Mouse (Mus musculus) heart, postnatal 14 days (tissue): ENCODE results near the gene Cenpp. TPM values are rescaled to one million over a fixed set of nuclear protein-coding genes. Genes with fewer than 3 reads are reported as not detected.
A peak's percentile ranks its signal among the peaks of the same experiment; 100 is the strongest.

ENCODE experiments used
- DNase-seq, 2 experiments: peaks; one replicate each; pipeline ENCODE4 v3.0.0; 2021 to 2022
- intact Hi-C: fragments of 180-260 bp; cut with DNase I; formaldehyde crosslinking; loops from one replicate; pipeline ENCODE4 v1.15.1; 2025
- long read RNA-seq, 2 experiments: library from polyadenylated mRNA; stranded (forward); transcript quantifications; one replicate each; pipeline ENCODE4 v2.0.0; 2021
- total RNA-seq, 2 experiments: library from RNA; stranded (reverse); gene quantifications; 2 replicates each; pipeline ENCODE4 v1.2.3; 2021

Gene Cenpp
- 1 to 10 TPM; 2.5 to 3.2 TPM for total RNA-seq
- long read RNA-seq, experiment 1, partial matches to known transcripts, result 0 of 4 reads
- long read RNA-seq, experiment 1, other reads (novel, unspliced or antisense), result 2 of 4 reads
- long read RNA-seq, experiment 2, partial matches to known transcripts, result 1 of 4 reads
- long read RNA-seq, experiment 2, other reads (novel, unspliced or antisense), result 2 of 4 reads

- intact Hi-C loops, result loop anchor here (10.0 kb wide), 1 partner anchor 438 kb away; the partner anchor contains the start of gene Card19
- peak; percentile 99 to 100 for DNase-seq
These were observed at the start of gene Cenpp, which contains the start of gene Nol8 for GRCm38 (mm10) chr13:49652481-49653179. TSS of gene Cenpp (minus strand) at chr13:49652785. TSS of gene Nol8 (plus strand) at chr13:49653078.

GRCm38 (mm10) chr13:49691056-49691455 lies 38.5 kb upstream of the Cenpp start:
- intact Hi-C loops, result no loop called here
- no peak for DNase-seq

DNA sequence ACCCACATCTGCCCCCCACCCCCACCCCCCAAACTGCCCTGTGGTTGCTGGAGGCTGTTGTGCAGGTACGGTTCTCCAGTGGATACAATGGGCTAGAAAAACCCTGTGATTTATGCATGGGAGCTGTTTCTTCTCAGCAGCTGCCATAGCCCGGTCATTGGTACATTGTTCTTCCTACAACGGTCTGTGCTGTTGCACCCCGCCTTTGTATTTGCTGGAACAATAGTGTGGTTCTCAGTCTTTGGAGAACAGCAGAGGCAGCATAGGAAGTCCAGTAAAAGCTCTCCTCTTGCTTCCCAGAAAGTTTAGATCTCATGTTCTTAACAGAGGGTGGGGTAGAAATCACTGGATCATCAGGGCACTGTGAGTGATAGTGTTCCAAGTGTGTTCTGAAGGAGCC lies 31.7 kb upstream of the Cenpp start:
- intact Hi-C loops, result no loop called here
- no peak for DNase-seq

DNA sequence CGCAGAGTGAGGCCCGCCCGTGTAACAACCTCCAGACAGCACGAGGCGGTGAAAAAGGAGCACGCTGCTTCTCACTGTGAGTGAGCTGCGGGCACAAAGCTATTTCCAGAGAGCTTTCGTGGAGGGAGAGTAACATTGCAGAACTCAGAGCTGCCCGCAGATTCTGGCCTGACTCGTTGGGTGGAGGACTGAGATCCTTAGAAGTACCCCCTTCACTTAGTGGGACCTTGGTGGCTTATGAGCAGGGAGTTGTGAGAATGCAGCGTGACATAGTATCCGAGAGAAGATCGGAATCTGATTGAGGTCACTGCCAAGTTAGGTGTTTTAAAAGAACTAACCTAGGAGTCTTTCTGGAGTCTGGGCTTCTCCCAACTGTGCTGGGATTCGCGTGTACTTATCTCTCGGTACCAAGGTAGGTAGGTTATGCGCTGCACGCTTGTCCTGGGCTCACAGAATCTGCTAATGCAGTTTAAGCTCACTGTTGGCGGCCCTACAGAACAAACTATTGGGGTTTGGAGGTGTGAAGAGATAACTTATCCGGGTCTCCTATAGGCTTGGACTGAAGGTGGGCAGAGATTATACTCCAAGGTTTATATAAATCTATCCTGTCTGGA lies 29.8 kb upstream of the Cenpp start:
- intact Hi-C loops, result no loop called here
- peak in 1 of 2 experiments; percentile 3 for DNase-seq

DNA sequence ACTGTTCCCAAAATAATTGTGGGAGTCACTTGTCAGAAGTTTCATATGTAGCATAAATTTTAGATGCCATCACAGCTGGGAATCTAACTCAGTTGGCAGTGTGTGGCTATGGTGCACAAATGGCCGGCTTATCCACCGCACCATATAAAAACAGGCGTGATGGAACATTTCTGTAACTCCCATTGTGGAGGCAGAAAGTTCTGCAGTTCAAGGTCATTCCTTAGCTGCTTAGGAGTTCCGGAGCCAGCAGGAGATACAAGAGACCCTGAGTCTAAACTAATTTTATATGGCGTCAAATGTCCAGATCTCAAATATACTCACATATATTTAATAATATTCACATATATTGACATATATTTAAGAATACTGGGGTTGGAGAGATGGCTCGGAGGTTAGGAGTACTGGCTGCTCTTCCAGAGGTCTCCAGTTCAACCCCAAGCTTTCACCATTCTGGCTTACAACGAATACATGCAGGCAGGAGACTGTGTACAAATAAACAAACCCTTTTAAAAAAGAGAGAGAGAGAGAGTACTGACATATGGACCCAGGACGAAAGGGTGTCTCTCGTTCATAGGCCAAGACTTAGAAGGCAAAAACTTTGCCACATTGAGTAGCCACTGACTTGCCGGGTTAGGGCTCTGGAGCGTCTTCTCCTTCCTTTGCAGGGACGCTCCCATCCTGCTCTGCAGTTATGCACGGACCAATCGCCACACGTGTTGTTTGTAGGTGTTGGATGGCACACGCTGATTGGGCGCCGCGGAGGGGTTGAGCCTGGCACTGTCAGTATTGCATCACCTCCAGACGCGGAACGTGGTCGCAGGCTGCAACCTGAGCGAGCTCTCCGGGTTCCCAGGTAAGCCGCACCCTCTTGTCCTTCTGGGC lies 29.0 kb upstream of the Cenpp start, which contains the start of gene Iars:
Iars (plus strand) TSS at position 750 of the 882 bp plus-strand sequence.
- DNase-seq, result peak; percentile 97 to 99
- intact Hi-C loops, result no loop called here

- intact Hi-C loops, result no loop called here
These were observed 25.2 kb upstream of the Cenpp start for GRCm38 (mm10) chr13:49677793-49678192.

DNA sequence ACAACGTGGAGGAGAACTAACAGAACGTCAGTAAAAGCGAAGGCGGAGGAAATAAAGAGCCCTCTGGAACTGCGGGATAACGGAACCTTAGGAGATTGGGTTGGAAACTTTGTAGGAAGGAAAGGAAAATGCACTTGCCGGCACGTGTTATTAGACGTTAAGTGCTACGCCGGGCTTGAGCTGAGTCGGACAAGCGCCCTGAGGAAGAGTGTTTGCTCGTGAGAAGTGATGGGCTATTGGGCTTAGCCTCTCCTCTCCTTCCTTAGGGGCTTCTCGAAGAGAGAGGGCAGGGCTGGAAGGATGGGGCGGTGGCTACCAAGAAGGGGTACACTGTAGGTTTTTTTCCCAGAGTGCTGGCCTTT lies 576 bp upstream of the Cenpp start:
- intact Hi-C loops, result loop anchor here (10.0 kb wide), 1 partner anchor 438 kb away; the partner anchor contains the start of gene Card19
- no peak for DNase-seq

More at GRCm38 (mm10) chr13:49677793-49678192, 25.2 kb upstream of the Cenpp start:
- no peak for DNase-seq

GRCm38 (mm10) chr13:49651781-49652351 lies 719 bp downstream of the Cenpp start:
- no peak for DNase-seq
- intact Hi-C loops, result loop anchor here (10.0 kb wide), 1 partner anchor 437 kb away; the partner anchor contains the start of gene Card19

- intact Hi-C loops, result loop anchor here (10.0 kb wide), 1 partner anchor 436 kb away; the partner anchor contains the start of gene Card19
- no peak for DNase-seq
These were observed 1.4 kb downstream of the Cenpp start for GRCm38 (mm10) chr13:49651136-49651535.

GRCm38 (mm10) chr13:49646019-49646418 lies 6.6 kb downstream of the Cenpp start:
- DNase-seq, result no peak
- intact Hi-C loops, result no loop called here

- intact Hi-C loops, result loop anchor here (1.0 to 5.0 kb wide), 4 partner anchors 88 to 318 kb away; no protein-coding TSS in a partner anchor
- no peak for DNase-seq
These were observed 7.7 kb downstream of the Cenpp start for GRCm38 (mm10) chr13:49644731-49645529.

DNA sequence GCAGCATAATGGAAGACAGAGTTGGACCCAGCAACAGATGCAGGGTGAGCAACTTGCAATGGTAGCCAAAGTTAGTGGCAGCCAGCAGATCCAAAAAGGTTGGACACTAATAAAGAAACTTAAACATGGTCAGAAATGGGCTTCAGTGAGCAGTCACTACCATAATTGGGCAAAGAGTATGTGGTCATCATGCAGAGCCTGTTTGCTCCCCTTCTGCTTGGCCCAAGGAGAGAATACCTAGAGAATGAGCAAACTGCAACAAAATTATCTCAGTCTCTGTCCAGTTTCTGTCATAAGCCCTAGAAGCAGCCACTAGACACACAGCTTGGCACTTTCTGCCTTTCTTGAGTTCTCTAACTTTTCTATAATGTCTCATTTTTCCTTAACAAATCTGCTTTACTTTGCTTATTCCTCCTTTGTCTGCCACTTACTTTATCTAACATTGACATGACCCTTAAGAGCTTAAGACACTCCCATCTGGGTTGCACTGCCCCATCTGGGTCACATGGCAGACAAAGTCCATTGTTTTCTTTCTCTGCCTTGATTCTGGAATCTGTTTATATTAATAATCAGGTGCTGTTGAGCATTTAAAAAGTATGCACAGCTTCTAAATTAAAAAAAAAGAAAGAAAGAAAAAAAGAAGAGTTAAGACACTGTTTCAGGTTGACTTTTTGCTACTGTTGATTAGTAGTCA lies 8.8 kb downstream of the Cenpp start:
- intact Hi-C loops, result loop anchor here (5.0 kb wide), 3 partner anchors 87 to 317 kb away; no protein-coding TSS in a partner anchor
- DNase-seq, result no peak

DNA sequence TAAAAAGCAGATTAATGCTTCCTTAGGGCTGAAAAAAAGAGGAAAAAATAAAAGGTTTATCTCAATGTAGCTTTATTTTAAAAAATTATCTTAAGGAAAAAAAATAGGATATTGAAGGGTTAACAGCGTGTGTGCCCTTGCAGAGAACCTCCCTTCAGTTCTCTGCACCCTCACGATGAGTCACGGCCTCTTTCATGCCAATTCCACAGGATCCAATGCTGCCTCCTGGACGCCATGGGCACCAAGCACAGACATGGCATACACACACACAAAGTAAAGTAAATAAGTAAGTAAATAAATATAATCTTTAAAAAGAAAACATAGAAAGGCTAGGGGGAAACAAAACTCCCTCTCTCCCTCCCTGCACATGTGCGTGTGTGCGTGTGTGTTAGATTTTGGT lies 9.9 kb downstream of the Cenpp start:
- intact Hi-C loops, result loop anchor here (5.0 kb wide), 3 partner anchors 85 to 315 kb away; no protein-coding TSS in a partner anchor
- DNase-seq, result no peak

DNA sequence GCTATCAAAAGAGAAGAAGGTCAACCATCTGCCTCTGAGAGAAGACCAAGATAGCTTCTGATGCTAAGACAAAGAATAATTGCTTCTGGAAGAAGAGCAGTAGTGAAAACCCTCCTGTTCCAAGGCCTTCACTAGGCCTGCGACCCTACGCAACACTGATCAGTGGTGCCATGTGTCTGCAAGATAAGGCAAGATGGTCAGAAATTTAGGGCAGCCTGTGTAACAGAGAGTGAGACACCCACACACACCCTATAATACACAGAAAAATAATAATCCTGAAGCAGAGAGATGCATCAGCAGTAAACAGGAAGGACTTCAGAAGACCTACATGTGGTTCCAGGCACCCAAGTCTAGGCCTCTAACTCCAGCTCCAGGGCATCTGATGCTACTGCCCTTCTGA lies 12.6 kb downstream of the Cenpp start:
- intact Hi-C loops, result loop anchor here (5.0 kb wide), 3 partner anchors 83 to 313 kb away; no protein-coding TSS in a partner anchor

GRCm38 (mm10) chr13:49629076-49629475 lies 23.5 kb downstream of the Cenpp start:
- no peak for DNase-seq
- intact Hi-C loops, result no loop called here

More for the DNA sequence above, 12.6 kb downstream of the Cenpp start:
- DNase-seq, result no peak

DNA sequence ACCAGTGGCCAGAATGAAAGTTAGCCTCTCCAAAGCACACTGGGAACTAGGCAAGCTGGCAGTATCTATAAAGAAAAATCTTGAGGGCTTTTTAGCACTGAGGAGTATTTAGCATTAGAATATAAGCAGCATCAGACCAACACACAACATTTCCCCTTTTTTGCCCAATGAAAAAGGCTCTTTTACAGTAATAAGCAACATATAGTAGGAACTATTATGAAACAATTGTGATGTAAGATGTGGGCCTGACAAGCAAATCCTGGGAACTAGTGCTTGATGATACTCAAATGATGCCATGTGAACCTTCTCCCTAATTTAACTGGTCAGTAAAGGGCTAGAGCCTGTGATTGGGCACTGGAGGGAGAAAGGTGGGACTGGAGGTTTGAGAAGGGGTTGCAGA lies 24.4 kb downstream of the Cenpp start:
- intact Hi-C loops, result no loop called here
- no peak for DNase-seq

GRCm38 (mm10) chr13:49623216-49623615 lies 29.4 kb downstream of the Cenpp start:
- intact Hi-C loops, result no loop called here
- DNase-seq, result no peak

GRCm38 (mm10) chr13:49618365-49618764 lies 34.2 kb downstream of the Cenpp start:
- no peak for DNase-seq
- intact Hi-C loops, result no loop called here
